Mouse (Mus musculus) limb, embryonic 13.5 days (tissue): ENCODE data around the gene Frmd6. TPM values are rescaled to one million over a fixed set of nuclear protein-coding genes. Genes with fewer than 3 reads are reported as not detected.

Experiments used
- ATAC-seq: fragments of 200-750 bp; cut with Nextera tagmentation; 2 replicates; pipeline ENCODE4 v1.8.0; 2017; ENCODE audit warnings: low read depth, moderate number of reproducible peaks, moderate TSS enrichment; ENCODE audit not compliant: low FRiP score
- H3K27ac ChIP-seq: fragments of 300-500 bp; sonication (generic); 2 replicates; pipeline ENCODE4 v1.5.1; 2015; ENCODE audit warnings: inconsistent platforms, mild to moderate bottlenecking, moderate library complexity
- H3K27me3 ChIP-seq: fragments of 300-500 bp; sonication (generic); 2 replicates; pipeline ENCODE4 v1.6.1; 2015; ENCODE audit warnings: mild to moderate bottlenecking, inconsistent platforms
- H3K36me3 ChIP-seq: fragments of 300-500 bp; sonication (generic); 2 replicates; pipeline ENCODE4 v1.6.1; 2015; ENCODE audit warnings: inconsistent platforms, mild to moderate bottlenecking, moderate library complexity
- H3K4me1 ChIP-seq: fragments of 300-500 bp; sonication (generic); 2 replicates; pipeline ENCODE4 v1.6.1; 2015; ENCODE audit warnings: inconsistent platforms
- H3K4me2 ChIP-seq: fragments of 300-500 bp; sonication (generic); replicated peaks from 2 replicates; pipeline ENCODE4 v1.6.1; 2015; ENCODE audit warnings: inconsistent platforms, mild to moderate bottlenecking, moderate library complexity
- H3K4me3 ChIP-seq: fragments of 300-500 bp; sonication (generic); 2 replicates; pipeline ENCODE4 v1.5.1; 2015; ENCODE audit warnings: moderate library complexity, mild to moderate bottlenecking, inconsistent platforms
- H3K9ac ChIP-seq: fragments of 300-500 bp; sonication (generic); 2 replicates; pipeline ENCODE4 v1.6.1; 2015; ENCODE audit warnings: mild to moderate bottlenecking, inconsistent platforms
- H3K9me3 ChIP-seq: fragments of 300-500 bp; sonication (generic); 2 replicates; pipeline ENCODE4 v1.6.1; 2016; ENCODE audit warnings: inconsistent platforms
- WGBS: fragments of 180-500 bp; shearing (Covaris S2); methylation state at CpG from one replicate; pipeline ENCODE4 v1.1.7; 2015; 5-methylcytosine and 5-hydroxymethylcytosine counted together
- polyA plus RNA-seq: library from polyadenylated mRNA; unstranded; fragments of >200 nt; fragmentation: Nextera tagmentation; extraction: Ambion mirVana; gene quantifications from 2 replicates; pipeline ENCODE4 v1.2.1, GENCODE M21; 2015

Frmd6 gene
- polyA plus RNA-seq, 1 experiment from 2014 or later = 68.6 TPM

GRCm38 (mm10) chr12:70868190-70868987 is 43.1 kb downstream of the Frmd6 start:
- Histone ChIP-seq H3K9me3 (no peaks in the 10 kb centered on the region), H3K9ac (no peak overlapping the region), H3K4me1 (peaks cover 52% of the 10 kb centered on the region), H3K27me3 (no peaks in the 10 kb centered on the region), H3K4me2 (0 out of 2 replicates have a peak overlapping the region, but pooled peaks have one; percentile 10), H3K27ac (no peak overlapping the region), H3K4me3 (no peak overlapping the region), H3K36me3 (peaks cover 32% of the 10 kb centered on the region)
- 27% methylated on average over 7 of the region's 7 CpGs for WGBS
- no peak for ATAC-seq

GRCm38 (mm10) chr12:70868988-70869291 is 43.6 kb downstream of the Frmd6 start:
- no peak for ATAC-seq
- peaks cover 32% of the 10 kb centered on the region for H3K36me3 ChIP-seq

DNA sequence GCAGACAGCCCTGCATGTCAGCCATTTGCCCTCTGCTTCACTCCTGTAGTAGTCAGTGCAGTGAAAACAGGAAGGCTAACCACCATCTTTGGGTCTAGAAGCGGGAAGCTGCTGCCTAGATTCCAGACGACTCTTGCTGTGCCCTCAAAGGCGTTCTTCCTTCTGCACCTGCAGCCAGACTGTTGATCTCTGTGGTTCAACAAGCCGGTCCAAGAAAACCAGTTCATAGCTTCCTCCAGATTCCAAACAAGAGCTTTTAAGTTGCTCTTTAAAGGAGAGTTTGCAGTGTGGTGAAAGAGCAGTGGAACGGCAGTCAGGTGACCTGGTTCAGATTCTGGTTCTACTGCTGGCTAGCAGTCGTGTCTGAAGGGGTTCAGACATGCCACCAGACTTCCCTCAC is 48.2 kb downstream of the Frmd6 start:
- no peak for ATAC-seq
- WGBS = 80% methylated on average over 6 of the region's 6 CpGs
- no peak overlapping the region for H3K27ac ChIP-seq
- no peak overlapping the region for H3K4me2 ChIP-seq
- H3K4me3 ChIP-seq = no peak overlapping the region
- H3K4me1 ChIP-seq = peaks cover 25% of the 10 kb centered on the region
- H3K9ac ChIP-seq = no peak overlapping the region
- no peaks in the 10 kb centered on the region for H3K27me3 ChIP-seq
- H3K9me3 ChIP-seq = no peaks in the 10 kb centered on the region
- peaks cover 38% of the 10 kb centered on the region for H3K36me3 ChIP-seq

More at GRCm38 (mm10) chr12:70868988-70869291, 43.6 kb downstream of the Frmd6 start:
- peaks cover 52% of the 10 kb centered on the region for H3K4me1 ChIP-seq
- WGBS = 79% methylated on average over 9 of the region's 9 CpGs
- H3K27ac ChIP-seq = no peak overlapping the region
- no peak overlapping the region for H3K9ac ChIP-seq
- no peaks in the 10 kb centered on the region for H3K27me3 ChIP-seq
- no peak overlapping the region for H3K4me3 ChIP-seq
- H3K9me3 ChIP-seq = no peaks in the 10 kb centered on the region
- H3K4me2 ChIP-seq = no peak overlapping the region

DNA sequence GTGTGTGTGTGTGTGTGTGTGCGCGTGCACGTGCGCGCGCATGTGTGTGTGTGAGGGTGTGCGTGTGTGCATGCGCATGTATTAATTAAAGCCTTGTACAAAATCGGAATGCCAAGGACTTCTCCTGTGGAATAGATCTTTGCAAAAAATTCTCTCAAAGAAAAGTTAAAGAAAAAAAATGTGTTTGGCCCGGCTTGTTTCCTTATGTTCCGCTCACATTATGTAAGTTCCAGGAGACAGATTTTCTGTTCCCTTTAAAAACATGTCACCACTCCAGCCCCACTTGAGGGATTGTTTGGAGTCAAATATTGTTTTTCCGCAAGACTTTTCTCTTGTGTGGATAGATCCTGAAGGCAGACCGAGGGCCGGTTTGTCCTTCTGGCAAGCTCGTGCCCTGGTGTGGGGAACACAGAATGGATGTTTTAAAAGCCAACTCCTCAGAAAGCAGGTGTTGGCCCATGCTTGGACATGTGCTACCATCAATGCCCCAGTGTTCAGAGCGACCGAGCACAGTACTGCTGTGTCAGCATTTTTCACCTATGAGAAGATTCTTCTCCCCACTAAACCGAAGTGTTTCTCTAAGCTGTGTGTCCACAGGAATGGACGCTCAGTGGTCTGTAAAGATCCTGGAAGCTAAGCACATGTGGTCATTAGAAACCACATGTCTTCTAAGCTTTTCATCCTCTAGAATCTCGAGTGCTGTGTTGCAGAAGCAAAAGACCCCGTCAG is 51.1 kb downstream of the Frmd6 start:
- Histone ChIP-seq H3K27me3 (no peaks in the 10 kb centered on the region), H3K4me1 (peaks cover 5% of the 10 kb centered on the region; the same call in 1 of the 2 replicates), H3K9me3 (no peaks in the 10 kb centered on the region), H3K9ac (no peak overlapping the region), H3K36me3 (peaks cover 59% of the 10 kb centered on the region), H3K4me2 (no peak overlapping the region), H3K27ac (no peak overlapping the region), H3K4me3 (no peak overlapping the region)
- WGBS = 88% methylated on average over 21 of the region's 21 CpGs
- no peak for ATAC-seq

DNA sequence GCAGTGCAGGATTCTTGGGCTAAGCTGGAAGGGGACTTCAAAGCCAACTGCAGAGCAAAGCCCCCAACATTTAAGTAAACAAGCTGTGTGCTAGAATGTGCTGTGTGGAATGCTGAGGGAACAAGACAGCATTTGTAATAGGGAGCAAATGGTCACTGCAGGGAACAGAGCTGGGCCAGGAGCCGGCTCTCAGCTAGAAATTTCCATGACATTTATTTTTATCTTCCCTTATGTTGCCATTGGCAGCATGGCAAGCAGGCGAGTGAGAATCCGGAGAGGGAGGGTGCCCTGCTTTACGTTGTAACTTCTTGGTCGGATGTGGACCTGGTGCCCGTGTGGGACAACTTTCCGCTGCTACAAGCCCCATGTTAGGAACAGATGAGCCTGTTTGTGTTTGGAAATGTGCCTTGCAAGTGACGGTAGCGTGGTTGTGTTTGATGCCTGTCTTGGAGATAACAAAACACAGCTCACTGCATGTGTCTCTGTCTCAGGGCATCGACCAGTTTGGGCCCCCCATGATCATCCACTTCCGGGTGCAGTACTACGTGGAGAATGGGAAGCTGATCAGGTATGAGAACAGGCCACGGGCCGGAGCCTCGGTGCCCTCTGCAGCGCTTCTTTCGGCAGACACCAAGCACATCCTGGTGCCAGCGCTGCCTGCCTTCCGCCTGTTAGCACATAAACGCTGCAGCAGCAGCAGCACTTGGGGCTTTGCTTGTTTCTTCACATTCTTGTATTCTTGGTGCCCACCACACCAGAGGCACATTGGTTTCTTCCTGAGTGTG is 52.8 kb downstream of the Frmd6 start:
- Histone ChIP-seq H3K9ac (no peak overlapping the region), H3K9me3 (no peaks in the 10 kb centered on the region), H3K27ac (no peak overlapping the region), H3K27me3 (no peaks in the 10 kb centered on the region), H3K4me2 (no peak overlapping the region), H3K36me3 (peaks cover 73% of the 10 kb centered on the region), H3K4me3 (no peak overlapping the region), H3K4me1 (peaks cover 5% of the 10 kb centered on the region; the same call in 1 of the 2 replicates)
- WGBS = 89% methylated on average over 20 of the region's 20 CpGs
- no peak for ATAC-seq

DNA sequence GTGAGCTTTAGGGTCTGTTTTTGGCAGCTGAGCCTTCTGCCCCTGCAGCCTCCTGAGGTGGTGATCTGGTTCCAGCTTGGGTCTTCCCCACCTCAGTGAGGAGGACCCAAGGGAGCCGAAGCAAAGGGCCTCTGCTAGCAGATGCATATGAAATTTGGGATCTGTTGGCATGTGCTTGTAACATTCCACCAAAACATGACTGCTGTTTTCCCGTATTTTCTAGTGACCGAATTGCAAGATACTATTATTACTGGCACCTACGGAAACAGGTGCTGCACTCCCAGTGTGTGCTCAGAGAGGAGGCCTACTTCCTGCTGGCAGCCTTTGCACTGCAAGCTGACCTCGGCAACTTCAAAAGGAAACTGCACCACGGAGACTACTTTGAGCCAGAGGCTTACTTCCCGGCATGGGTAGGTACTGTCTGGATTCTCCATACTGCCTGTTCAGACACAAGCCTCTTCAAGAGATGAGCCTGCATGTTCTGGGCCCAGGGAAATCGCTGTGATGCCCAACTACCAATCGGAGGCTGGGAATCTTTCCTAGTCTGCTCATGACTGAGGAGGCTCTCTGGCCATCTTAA is 55.2 kb downstream of the Frmd6 start:
- H3K27me3 ChIP-seq = no peaks in the 10 kb centered on the region
- 66% methylated on average over 9 of the region's 9 CpGs for WGBS
- peaks cover 74% of the 10 kb centered on the region for H3K36me3 ChIP-seq
- H3K9ac ChIP-seq = no peak overlapping the region
- H3K9me3 ChIP-seq = no peaks in the 10 kb centered on the region
- H3K27ac ChIP-seq = no peak overlapping the region
- ATAC-seq = no peak
- H3K4me3 ChIP-seq = no peak overlapping the region
- no peak overlapping the region for H3K4me2 ChIP-seq
- H3K4me1 ChIP-seq = peaks cover 5% of the 10 kb centered on the region; the same call in 1 of the 2 replicates

DNA sequence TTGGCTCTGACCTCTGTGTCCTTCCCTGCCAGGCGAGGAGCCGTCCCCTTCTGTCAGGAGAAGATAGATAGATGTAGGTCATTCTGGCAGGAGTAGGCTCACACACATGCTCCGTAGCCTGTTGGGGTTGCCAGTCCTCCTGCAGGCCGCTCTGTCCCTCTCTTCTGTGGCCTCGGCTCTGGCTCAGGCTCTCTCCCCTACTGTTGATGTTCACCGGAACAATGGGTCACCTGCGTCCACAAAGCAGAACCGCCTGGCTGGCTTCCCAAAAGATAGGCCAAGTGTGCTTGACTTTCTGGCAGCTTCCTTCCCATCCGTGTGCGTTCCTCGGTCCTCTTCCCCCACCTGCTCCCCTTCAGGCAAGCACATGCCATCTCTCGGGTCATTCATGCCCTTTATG is 56.0 kb downstream of the Frmd6 start:
- no peak overlapping the region; the same call in 1 of the 2 replicates for H3K27ac ChIP-seq
- ATAC-seq = no peak
- H3K27me3 ChIP-seq = no peaks in the 10 kb centered on the region
- H3K36me3 ChIP-seq = peaks cover 78% of the 10 kb centered on the region
- H3K4me2 ChIP-seq = no peak overlapping the region
- H3K4me3 ChIP-seq = no peak overlapping the region
- WGBS = 89% methylated on average over 12 of the region's 12 CpGs
- no peaks in the 10 kb centered on the region for H3K9me3 ChIP-seq
- no peak overlapping the region for H3K9ac ChIP-seq
- peaks cover 5% of the 10 kb centered on the region; the same call in 1 of the 2 replicates for H3K4me1 ChIP-seq

DNA sequence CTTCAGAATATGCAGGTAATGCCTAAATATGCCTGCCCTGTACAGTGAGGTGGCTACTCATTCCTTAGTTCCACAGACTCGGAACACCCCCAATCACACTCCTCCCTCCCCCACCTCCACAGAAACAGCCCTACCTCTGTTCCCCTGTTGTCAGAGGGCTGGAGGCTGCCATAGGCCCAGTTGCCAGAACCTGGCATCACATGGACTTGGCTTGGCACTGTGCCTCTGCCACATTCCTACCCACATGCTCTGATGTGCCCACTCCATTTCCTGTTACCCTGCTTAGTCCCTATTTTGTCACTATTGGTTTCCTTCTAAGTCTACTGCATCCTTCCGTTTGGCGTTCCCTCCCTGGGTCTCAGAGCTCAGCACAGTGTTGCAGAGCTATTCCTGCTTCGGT is 56.5 kb downstream of the Frmd6 start:
- no peaks in the 10 kb centered on the region for H3K27me3 ChIP-seq
- H3K4me1 ChIP-seq = no peaks in the 10 kb centered on the region; the same call in 1 of the 2 replicates
- ATAC-seq = no peak
- H3K4me3 ChIP-seq = no peak overlapping the region
- 95% methylated on average over 4 of the region's 4 CpGs for WGBS
- H3K4me2 ChIP-seq = no peak overlapping the region
- no peak overlapping the region for H3K27ac ChIP-seq
- peaks cover 81% of the 10 kb centered on the region for H3K36me3 ChIP-seq
- H3K9me3 ChIP-seq = no peaks in the 10 kb centered on the region
- no peak overlapping the region for H3K9ac ChIP-seq

DNA sequence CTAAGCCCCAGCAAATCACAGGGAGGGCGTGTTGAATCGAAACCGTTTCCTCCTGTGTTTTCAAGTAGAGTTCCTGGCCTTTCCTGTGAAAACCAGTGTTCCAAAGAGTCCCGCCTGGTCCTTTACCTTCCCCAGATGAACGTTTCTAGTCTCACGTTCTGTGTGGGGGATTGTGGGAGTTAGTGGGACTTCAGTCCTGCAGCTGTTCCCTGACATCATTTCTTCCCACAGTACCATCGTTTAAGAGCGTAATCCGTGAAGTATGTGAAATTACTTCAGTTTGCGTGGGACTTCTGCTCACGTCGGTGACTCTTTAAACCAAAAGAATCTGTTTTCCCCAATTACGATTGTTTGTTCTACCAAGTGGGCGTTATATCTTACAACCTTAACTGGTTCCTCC is 57.8 kb downstream of the Frmd6 start:
- H3K27ac ChIP-seq = no peak overlapping the region
- no peak overlapping the region for H3K4me2 ChIP-seq
- H3K4me1 ChIP-seq = no peaks in the 10 kb centered on the region; the same call in 1 of the 2 replicates
- WGBS = 87% methylated on average over 14 of the region's 14 CpGs
- no peak overlapping the region for H3K4me3 ChIP-seq
- H3K36me3 ChIP-seq = peaks cover 87% of the 10 kb centered on the region
- no peaks in the 10 kb centered on the region for H3K9me3 ChIP-seq
- no peak overlapping the region for H3K9ac ChIP-seq
- no peak for ATAC-seq
- no peaks in the 10 kb centered on the region for H3K27me3 ChIP-seq

DNA sequence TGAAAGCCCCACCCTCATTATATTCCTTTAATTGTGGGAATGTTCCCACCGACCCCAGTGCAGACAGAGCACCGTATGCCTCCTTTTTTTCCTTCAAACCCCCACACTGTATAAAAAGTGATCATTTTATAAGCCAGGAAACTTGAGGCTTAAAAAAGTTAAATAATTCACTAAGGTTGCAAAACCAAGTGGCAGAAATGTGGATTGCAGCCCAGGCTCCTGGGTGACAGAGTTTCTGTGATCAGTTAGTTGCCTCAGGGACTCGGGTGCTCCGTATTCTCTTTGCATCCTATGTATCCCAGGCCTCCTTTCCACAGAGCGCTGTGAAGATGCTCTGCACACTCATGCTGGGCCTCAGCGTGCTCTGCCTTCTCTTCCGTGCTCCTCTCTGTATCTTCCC is 58.8 kb downstream of the Frmd6 start:
- Histone ChIP-seq H3K9ac (no peak overlapping the region), H3K4me3 (no peak overlapping the region), H3K27me3 (no peaks in the 10 kb centered on the region), H3K36me3 (peaks cover 87% of the 10 kb centered on the region), H3K4me1 (no peaks in the 10 kb centered on the region; the same call in 1 of the 2 replicates), H3K9me3 (no peaks in the 10 kb centered on the region), H3K27ac (no peak overlapping the region), H3K4me2 (no peak overlapping the region)
- WGBS = 88% methylated on average over 7 of the region's 7 CpGs
- ATAC-seq = no peak

- 78% methylated on average over 5 of the region's 6 CpGs for WGBS
- Histone ChIP-seq H3K27ac (no peak overlapping the region), H3K9ac (no peak overlapping the region), H3K27me3 (no peaks in the 10 kb centered on the region), H3K36me3 (peaks cover 87% of the 10 kb centered on the region), H3K9me3 (no peaks in the 10 kb centered on the region), H3K4me2 (no peak overlapping the region), H3K4me1 (no peaks in the 10 kb centered on the region; the same call in 1 of the 2 replicates), H3K4me3 (no peak overlapping the region)
- ATAC-seq = no peak
Measured at GRCm38 (mm10) chr12:70884973-70885372, 59.7 kb downstream of the Frmd6 start.
